Mouse (Mus musculus): ENCODE results near the gene 1700123K08Rik.
"Not testable (repeated sequence)": the region's sequence is repeated elsewhere in the genome, so short reads cannot be mapped to it uniquely, and the experiment has no call there.

The 1700123K08Rik gene

GRCm38 (mm10) chr5:138564612-138565011 lies at the start of gene 1700123K08Rik:
TSS of gene 1700123K08Rik (minus strand) at chr5:138564712.
- not testable (repeated sequence) for DNase-seq

DNA sequence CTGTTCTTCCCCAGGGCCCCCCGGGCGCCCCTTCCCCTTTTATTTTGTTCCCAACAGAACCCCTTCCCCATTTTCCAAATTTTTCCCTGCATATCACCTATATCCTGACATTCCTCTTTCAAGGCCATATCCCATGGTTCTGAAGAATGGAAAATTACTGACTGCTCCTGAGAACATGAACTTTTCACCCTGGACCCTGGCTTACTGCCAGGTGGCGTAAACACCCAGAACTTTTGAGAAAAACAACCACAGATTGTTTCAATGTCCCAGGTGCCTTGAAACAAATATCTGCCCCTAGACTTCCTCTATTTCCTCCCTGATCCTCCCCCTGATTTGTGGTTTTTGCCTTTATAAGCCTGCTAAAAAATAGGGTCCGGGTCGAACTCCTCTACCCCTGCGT lies 22.9 kb upstream of the 1700123K08Rik start:
- no peak for DNase-seq

GRCm38 (mm10) chr5:138571623-138572022 lies 7.1 kb upstream of the 1700123K08Rik start:
- DNase-seq, result no peak

DNA sequence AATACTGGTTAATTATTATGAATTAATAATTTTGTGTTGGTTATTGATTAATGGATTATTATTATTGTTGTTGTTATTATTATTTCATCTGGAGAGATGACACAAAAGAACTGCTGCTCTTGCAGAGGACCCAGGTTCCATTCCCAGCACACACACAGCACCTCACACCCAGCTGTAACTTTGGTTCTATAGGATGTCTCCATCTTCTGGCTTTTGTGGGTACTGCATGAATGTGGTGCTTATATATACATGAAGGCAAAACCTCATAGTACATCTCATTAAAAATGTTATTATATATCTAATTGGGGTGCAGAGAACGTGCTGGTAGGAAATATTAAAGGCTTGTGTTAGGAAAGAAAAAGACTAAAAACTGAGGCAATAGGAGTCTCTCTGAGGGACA lies 11.8 kb downstream of the 1700123K08Rik start:
- DNase-seq, result no peak

- no peak for DNase-seq
Observed at GRCm38 (mm10) chr5:138532491-138532890, 32.0 kb downstream of the 1700123K08Rik start.
